Mouse (Mus musculus): Measurements from ENCODE around the gene Ms4a4b.
"Not testable (repeated sequence)": the region's sequence is repeated elsewhere in the genome, so short reads cannot be mapped to it uniquely, and the experiment has no call there.

The Ms4a4b gene

GRCm38 (mm10) chr19:11443338-11443737 is at the start of gene Ms4a4b:
TSS of gene Ms4a4b (plus strand) at chr19:11443553.
- DNase-seq (ENCODE audit: low spot score) = no peak

- DNase-seq (ENCODE audit: low spot score) = no peak
Observed at GRCm38 (mm10) chr19:11395769-11396168, 47.6 kb upstream of the Ms4a4b start.

- DNase-seq (ENCODE audit: low spot score) = no peak
Observed at GRCm38 (mm10) chr19:11404527-11404926, 38.8 kb upstream of the Ms4a4b start, which contains the start of gene Ms4a4c. TSS of gene Ms4a4c (plus strand) at chr19:11404770.

- no peak for DNase-seq (ENCODE audit: low spot score)
Observed at GRCm38 (mm10) chr19:11407428-11407827, 35.9 kb upstream of the Ms4a4b start.

- no peak for DNase-seq (ENCODE audit: low spot score)
Observed at GRCm38 (mm10) chr19:11408591-11408990, 34.8 kb upstream of the Ms4a4b start.

- no peak for DNase-seq (ENCODE audit: low spot score)
Observed at GRCm38 (mm10) chr19:11411640-11412039, 31.7 kb upstream of the Ms4a4b start.

GRCm38 (mm10) chr19:11414084-11414483 is 29.3 kb upstream of the Ms4a4b start:
- no peak for DNase-seq (ENCODE audit: low spot score)

GRCm38 (mm10) chr19:11415581-11415980 is 27.8 kb upstream of the Ms4a4b start:
- DNase-seq (ENCODE audit: low spot score) = no peak

GRCm38 (mm10) chr19:11418865-11419264 is 24.5 kb upstream of the Ms4a4b start:
- not testable (repeated sequence) for DNase-seq (ENCODE audit: low spot score)

- not testable (repeated sequence) for DNase-seq (ENCODE audit: low spot score)
Observed at GRCm38 (mm10) chr19:11431209-11431608, 12.1 kb upstream of the Ms4a4b start.

GRCm38 (mm10) chr19:11435058-11435834 is 8.1 kb upstream of the Ms4a4b start:
- no peak for DNase-seq (ENCODE audit: low spot score)

GRCm38 (mm10) chr19:11443964-11444363 is 611 bp downstream of the Ms4a4b start:
- no peak for DNase-seq (ENCODE audit: low spot score)

GRCm38 (mm10) chr19:11447238-11447637 is 3.9 kb downstream of the Ms4a4b start:
- no peak for DNase-seq (ENCODE audit: low spot score)

GRCm38 (mm10) chr19:11459041-11459440 is 15.7 kb downstream of the Ms4a4b start:
- DNase-seq (ENCODE audit: low spot score) = not testable (repeated sequence)

GRCm38 (mm10) chr19:11464795-11465194 is 21.4 kb downstream of the Ms4a4b start:
- peak; percentile 6 for DNase-seq (ENCODE audit: low spot score)

- DNase-seq (ENCODE audit: low spot score) = no peak
Observed at GRCm38 (mm10) chr19:11466471-11466870, 23.1 kb downstream of the Ms4a4b start.

GRCm38 (mm10) chr19:11468361-11468760 is 25.0 kb downstream of the Ms4a4b start:
- not testable (repeated sequence) for DNase-seq (ENCODE audit: low spot score)

GRCm38 (mm10) chr19:11469215-11469614 is 25.9 kb downstream of the Ms4a4b start, which contains the start of gene Ms4a6c:
TSS of gene Ms4a6c (plus strand) at chr19:11469366.
- DNase-seq (ENCODE audit: low spot score) = not testable (repeated sequence)

- no peak for DNase-seq (ENCODE audit: low spot score)
Observed at GRCm38 (mm10) chr19:11479714-11480113, 36.4 kb downstream of the Ms4a4b start.

- no peak for DNase-seq (ENCODE audit: low spot score)
Observed at GRCm38 (mm10) chr19:11482684-11483083, 39.3 kb downstream of the Ms4a4b start.

GRCm38 (mm10) chr19:11483941-11484340 is 40.6 kb downstream of the Ms4a4b start:
- DNase-seq (ENCODE audit: low spot score) = no peak

GRCm38 (mm10) chr19:11484388-11484787 is 41.0 kb downstream of the Ms4a4b start:
- no peak for DNase-seq (ENCODE audit: low spot score)

- no peak for DNase-seq (ENCODE audit: low spot score)
Observed at GRCm38 (mm10) chr19:11485266-11485665, 41.9 kb downstream of the Ms4a4b start.

- DNase-seq (ENCODE audit: low spot score) = no peak
Observed at GRCm38 (mm10) chr19:11485746-11486145, 42.4 kb downstream of the Ms4a4b start, which contains the start of gene Gm8369. TSS of gene Gm8369 (plus strand) at chr19:11485938.
